Mouse (Mus musculus) frontal cortex, adult (tissue): ENCODE results near the gene Irf4.

Source experiments
- ATAC-seq: cut with Nextera tagmentation; 2 replicates; pipeline ENCODE4 v1.9.2; 2017; ENCODE audit warnings: mild to moderate bottlenecking, moderate library complexity, mixed read lengths; ENCODE audit not compliant: low TSS enrichment

The Irf4 gene

DNA sequence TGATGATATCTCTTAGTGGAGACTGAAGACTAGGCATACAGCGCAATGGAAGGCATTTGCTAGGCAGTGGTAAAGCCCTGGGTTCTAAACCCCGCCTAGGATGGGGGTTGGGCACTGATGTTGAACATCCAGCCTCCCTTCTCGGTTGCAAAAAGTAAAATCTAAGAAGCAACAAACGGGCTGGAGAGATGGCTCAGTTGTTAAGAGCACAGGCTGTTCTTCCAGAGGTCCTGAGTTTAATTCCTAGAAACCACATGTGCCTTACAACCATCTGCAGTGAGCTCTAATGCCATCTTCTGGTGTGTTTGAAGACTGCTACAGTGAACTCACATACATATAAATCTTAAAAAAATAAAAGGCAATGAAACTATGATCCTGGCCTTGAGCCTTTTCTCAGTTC lies 13.2 kb downstream of the Irf4 start:
- no peak for ATAC-seq

DNA sequence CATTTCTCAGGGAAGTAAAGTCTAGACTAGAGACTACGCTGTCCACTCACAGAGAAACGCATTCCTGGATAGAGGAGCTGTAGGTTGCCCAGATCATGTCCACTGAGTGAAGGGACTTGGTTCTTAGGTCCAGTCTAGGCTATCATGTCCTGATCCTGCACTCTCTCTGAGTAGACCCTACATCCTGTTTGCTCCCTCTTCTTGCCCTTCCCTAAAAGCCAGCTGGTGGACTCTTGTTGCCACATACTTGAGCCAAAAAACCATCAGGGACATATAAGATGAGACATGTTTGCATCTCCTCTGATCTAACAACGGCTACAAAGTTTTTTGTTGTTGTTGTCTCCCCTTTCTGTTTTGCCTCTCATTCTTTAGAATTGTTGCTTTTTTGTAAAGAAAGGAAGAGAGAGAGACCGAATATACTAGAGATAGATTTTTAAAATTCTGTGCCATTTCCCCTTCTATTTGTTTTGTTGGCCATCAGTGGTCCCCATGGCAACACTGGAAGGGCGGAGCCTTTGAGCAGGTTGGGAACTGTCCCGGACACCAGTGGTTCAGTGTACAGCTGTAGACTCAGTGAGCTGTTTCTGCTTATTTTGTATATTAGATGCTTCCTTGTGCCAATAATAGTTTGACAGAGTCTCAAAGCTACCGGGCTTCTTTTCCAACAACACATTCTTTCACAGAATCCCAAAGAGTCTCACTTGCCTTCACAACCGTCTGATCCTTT lies 15.2 kb downstream of the Irf4 start:
- no peak for ATAC-seq

DNA sequence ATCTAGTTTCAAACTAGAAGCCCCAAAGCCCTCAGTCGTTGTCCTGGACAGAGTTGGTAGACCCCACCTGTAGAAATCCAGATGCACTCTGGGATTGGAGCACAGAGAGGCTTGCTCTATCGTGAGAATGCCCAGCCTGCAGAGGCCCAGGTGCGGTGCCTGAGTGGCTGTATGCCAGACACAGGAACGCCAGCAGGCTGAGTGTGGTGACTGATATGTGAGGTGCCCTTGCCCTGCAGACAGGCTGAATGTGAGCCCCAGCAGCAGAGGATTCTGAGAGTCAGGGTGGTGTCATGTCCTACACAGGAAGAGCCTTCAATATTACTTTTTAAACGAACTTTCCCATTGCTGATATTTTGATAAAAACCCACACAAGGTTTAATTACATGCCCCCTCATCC lies 16.9 kb downstream of the Irf4 start:
- no peak for ATAC-seq

DNA sequence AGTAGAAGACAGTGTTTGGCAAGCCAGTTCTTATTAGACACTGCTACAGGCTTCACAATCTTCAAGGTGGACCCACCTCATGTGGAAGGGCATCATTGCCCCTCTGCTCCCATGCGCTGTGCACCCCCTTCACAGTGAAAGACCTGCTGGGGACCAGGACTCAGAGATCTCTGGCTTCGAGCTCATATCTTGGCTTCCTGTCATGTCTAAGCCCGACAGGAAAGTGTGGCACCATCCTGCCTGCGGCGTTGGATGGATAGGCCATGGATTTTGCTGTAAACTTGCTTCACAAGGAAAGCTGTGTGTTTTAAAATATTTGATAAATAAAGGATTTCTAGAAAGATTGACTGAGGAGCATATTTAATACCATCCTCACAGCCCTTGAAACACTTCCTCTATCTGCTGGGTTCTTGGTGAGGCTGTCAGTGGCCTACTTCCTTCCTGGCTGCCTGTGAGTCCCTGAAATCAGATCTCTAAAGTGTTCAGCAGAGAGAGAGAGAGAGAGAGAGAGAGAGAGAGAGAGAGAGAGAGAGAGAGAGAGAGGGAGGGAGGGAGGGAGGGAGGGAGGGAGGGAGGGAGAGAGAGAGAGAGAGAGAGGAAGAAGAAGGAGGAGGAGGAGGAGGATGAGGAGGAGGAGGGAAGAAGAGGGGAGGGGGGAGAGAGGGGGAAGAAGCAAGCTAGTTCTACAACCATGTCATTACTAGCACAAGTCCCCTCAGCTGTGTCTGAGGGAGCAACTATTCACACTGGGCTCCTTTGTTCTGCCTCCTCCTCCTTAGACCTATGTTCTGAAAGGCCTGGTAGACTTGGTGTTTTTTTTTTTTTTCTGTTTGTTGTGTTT lies 17.8 kb downstream of the Irf4 start:
- no peak for ATAC-seq

DNA sequence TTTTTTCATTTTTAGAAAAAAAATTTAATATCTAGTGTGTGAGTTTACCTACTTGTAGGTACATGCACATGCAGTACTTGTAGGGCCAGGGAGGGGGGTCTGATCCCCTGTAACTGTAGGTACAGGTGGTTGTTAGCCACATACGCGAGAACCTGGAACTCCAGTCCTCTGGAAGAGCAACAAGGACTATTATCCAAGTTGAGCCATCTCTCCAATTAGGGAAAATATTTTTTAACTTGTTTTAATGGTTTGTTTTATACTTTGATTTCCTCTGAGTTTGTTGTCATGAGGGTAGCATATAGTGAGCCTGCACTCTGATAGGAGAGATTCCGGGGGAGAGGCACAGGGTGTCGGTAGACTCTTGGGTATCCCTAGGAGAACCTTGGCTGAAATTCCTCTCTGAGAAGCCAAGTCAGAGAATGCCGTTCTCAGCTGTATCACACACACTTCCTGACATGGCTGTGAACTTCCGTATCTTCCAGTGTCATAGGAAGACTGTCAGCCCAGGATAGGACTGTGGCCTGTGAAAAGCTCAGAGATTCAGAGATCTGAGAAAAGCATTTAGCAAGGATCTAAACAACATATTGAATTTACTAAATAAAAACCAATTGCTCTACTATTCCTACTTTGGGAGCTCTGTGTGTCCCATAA lies 18.6 kb downstream of the Irf4 start:
- no peak for ATAC-seq

DNA sequence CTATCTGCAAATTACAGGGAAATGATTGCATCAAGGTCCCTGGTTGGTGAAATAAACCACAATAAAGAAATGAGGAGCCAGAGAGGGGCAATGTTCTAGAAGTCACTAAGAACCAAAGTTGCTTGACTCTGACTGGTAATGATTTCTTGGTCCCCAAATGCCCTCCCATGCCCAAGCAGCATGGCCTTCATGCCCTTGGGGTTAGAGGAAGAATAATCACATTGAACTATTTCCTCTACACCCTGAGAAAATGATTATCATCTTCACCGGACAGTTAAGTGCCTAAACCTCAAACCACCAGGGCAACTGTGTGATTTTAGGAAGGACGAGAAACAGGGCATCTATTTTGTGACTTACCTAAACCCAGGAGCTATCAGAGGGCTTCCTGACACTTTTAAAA lies 27.0 kb downstream of the Irf4 start:
- no peak for ATAC-seq

DNA sequence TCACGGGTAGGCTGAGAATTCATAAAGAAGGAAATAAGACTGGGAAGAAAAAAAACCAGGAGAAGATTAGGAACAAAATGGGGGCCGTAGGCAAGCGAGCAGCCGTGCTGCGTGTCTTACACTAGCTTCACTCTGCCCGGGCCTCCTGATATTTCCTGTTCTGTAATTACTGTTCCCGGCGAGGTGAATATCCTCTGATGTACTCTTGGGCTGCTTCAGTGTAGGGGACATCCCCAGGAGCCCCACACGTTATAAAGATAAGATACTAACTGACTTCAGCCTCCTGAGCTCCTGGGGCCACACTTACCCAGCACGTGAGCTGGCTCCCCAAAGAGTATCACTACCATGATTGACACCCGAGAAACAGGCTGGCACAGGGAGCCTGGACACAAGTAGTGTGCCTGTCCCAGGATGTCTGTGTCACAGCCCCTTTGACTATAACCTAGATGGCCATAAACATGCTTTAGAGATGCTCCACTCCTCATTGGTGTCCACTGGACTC lies 28.7 kb downstream of the Irf4 start:
- no peak for ATAC-seq

DNA sequence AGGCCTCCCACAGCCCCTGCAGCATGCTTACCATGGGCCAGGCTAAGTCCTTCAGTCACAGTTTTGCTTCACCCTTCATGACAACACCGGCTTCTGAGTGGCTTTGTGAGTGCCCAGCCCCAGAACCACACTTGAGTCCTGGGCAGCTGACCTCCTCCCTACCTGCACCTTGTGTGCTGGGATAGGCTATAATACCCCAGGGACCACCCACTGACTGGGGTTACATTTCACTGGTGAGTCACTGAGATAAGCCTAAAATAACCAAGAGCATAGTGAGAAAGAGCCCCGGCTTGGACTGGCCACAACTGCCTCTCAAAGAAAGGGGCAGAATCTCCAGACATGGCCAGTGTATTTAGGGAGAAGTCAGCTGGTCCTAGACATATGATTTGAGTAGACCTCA lies 32.9 kb downstream of the Irf4 start:
- ATAC-seq = no peak

DNA sequence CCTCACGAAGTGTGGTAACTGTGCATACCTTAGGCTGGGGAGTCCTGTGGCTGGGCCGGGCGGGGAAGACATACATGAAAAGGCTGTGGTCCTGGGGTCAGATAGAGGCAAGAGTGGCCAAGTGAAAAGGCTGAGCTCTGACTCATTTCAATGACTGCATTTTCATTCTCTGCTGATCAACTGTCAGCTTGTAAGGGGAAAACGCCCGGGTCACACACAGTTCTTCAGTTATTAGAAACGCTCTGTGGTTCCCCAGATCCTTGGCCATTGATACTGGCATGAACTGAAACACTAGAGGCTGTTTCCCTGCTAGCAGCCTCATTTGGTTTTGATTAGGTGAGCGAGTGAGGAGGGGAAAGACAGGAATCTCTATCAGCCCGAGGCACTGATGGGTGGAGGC lies 33.4 kb downstream of the Irf4 start:
- no peak for ATAC-seq

DNA sequence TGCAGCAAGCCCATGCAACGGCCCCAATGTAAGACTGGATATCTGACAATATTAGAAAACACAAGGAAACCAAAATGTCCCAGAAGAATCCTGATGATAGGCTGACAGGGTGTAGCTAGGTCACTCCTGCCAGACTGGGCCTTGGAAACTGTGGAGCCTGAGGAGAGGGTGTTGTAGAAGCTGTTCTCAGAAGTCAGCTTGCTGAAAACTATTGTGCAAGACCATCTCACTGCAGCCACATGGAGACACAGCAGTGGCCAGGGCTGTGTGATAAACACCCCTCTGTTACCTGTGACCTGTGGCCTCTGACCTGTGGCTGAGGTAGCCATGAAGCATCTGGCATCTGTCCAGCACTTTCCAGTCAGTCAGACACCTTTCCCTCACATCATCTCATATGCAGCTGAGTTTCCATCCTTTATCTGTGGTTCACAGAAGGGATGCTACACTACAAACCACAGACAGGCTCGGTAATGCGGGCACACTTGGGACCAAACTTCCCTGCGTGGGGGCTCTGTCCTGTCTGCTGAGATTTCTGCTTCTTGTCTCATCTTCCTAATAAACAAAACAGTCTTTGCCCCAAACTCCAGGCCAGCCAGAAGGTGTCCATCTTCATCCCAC lies 36.5 kb downstream of the Irf4 start:
- no peak for ATAC-seq

DNA sequence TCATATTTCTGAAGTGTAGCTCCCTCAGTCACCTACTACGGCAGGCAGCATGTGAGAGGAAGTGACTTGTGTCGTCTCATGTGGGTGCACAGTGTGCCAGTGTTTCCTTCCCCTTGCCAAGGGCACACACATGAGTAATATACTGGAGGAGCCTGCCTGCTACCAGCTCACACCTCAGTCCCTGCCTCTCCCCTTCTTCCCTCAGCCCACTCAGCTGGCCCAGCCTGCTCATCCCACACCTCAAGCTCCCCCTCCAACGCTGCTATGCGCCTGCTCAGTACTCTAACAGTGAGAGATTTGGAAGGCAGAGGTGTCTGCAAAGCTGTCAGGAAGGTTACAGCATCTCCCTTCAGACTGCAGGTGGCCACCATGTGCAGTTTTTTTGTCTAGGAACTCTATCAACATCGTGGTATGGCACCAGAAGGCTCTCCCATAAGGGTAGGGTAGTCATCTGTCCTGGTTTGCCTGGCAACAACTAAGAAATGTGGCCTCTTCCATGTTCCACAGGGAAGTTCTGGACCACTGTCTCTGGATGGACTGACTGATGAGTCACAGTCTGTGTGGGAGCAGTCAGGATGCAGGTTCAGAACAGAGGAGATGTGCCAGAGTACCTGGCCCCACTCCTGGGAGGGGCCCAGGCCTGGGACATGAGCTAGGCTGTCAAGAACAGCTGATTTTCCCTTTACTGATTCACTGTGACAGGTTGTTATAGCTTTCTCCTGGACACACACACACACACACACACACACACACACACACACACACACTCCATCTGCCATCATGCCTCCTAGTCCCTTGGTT lies 37.4 kb downstream of the Irf4 start:
- ATAC-seq = peak; percentile 88

DNA sequence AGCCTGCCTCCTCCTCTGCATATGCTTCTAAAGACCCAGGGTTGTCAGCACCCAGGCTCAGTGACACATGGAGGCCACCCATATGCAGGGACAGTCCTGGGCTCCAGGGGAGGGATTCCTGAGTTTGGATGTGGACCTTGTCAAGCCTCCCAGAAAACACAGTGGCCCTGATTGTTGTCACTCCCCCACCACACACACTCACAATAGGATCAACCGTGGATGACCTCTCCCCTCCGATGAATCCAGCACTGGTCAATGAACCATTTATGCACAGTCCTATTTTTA lies 38.0 kb downstream of the Irf4 start:
- no peak; the same call in 1 of the 2 replicates for ATAC-seq

DNA sequence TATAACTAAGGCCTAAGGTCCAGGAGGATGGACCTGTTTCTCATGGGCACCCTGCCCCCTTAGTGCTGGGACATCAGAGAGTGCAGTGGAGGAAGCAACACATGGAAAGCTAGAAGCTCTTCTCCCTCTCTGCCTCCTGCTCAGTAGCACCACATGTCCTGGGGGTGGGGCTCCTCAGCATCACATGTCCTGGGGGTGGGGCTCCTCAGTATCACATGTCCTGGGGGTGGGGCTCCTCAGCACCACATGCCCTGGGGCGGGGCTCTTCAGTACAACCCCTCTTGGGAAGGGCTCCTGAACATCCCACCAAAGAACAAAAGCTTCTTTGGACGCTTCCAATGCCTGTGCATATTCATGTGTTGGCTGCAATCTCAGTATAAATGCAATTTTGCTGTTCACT lies 38.5 kb downstream of the Irf4 start:
- no peak for ATAC-seq

DNA sequence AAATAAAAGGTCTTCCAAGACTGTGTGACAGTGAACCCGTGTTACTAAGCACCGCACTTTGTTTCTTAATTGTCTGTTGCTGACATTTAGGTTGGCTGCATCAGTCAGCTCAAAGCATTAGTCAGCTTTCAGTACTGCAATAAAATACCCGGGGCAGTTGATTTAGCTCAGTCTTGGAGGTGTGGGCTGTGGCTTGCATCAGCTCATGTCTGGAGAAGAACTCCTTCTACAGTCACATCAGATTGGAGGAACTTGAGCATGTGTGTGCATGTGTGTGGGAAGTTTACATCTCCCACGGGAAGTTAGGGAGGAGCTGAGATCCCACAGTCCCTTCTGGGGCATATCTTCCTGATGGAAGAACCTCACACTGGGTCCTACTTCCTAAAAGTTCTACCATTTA lies 38.9 kb downstream of the Irf4 start:
- ATAC-seq = no peak

DNA sequence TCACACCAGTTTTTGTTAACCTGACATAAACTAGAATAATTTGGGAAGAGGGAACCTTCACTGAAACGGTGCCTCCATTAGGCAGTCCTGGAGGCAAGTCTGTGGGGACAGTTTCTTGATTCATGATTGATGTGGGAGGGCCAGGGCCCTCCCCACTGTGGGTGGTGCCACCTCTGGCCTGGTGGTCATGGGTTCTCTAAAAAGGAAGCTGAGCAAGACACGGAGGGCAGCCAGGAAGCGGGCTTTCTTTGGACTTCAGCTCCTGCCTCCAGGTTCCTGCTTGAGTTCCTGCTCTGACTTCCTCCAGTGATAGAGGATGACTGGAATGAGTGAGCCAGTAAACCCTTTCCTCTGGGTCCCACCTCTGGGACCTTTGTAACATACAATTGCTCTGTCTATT lies 39.4 kb downstream of the Irf4 start:
- no peak for ATAC-seq

DNA sequence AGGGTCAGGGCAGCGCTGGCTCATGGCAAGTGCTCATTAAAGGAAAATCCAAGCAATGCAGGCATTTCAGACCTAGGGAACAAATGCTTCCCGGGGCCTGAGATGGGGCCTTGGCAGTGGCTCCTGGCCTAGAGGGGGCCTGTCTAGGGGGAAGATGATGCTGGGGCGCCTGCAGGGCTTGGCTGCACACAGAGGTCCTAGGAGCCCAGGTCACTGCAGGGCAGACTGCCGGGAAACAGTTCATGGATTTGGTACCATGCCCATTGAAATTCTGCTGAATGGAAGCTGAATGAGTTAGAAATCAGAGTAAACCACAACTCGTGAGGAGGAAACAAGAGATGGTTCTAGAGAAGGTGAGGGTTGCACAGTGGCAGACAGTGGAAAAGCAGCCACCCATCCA lies 41.0 kb downstream of the Irf4 start:
- no peak for ATAC-seq

DNA sequence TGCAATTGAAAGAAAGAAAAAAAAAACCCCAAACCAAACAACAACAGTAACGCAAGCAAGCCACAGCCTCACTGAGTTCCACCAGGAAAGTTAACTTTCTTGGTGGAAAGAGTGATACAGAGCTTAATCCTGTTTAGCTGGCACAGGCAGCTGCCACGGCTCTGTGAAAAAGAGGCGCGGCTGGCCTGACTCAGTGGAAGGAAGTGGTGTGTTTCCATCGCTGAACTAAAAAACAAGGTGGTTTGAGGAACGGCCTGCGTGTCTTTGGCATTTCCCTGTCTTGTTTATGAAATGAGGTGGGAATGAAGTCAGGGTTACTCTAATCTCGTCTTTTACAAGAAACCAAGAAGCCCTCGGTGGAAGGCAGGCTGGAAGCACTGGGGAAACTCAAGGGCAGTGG lies 43.3 kb downstream of the Irf4 start:
- no peak for ATAC-seq

DNA sequence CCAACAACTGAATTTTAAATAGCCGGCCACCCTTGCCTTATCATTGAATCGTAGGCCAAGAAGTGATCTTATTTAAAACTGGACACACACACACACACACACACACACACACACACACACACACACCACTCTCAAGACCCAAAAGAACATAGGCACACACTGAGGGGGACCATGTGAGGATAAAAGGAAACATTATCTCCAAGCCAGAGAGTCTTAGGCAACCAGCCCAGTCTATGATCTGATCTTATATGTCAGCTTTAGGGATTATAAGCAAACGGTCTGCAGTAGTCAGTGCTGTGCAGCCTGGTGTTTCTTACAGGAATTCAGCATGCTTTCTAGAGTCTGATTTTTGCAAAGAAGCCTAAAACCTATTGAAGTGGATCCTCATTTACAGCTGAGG lies 43.7 kb downstream of the Irf4 start:
- ATAC-seq = no peak

DNA sequence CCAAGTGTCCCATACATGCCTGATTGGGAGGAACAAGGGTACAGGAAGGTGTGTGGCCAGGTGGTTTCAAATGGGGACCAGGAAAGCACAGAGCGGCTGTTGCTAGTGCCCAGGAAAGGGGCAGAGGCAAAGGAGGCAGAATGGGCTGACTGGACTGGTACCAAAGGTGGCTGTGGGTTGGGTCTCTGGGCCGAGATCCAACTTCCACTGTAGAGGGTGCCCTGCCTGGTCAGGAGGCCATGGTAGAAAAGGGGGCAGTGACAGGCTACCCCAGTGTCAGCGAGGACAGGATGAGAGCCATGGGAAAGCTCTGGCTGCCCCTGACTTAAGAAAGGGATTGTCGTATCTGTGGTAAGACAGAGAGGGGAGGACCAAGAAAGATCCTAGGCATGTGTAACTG lies 44.2 kb downstream of the Irf4 start:
- no peak for ATAC-seq

DNA sequence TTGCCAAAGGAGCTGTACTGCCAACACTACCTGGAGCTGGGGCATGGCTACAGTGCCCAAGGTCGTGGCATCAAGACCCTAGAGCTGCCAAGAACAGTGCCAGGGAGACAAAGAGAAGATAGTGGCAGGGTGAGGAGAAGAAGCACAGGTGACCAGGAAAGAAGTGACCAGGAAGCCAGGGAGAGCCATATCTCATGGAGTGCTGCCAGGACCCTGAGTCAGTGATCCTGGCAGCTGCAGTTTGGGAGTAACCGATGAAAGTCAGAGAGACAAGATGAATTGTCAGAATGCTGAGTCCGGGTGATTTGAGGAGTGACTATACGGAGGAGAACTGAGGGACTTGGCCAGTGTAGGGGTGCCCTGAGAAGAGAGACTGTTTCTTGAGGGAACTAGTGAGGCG lies 44.6 kb downstream of the Irf4 start:
- ATAC-seq = no peak

DNA sequence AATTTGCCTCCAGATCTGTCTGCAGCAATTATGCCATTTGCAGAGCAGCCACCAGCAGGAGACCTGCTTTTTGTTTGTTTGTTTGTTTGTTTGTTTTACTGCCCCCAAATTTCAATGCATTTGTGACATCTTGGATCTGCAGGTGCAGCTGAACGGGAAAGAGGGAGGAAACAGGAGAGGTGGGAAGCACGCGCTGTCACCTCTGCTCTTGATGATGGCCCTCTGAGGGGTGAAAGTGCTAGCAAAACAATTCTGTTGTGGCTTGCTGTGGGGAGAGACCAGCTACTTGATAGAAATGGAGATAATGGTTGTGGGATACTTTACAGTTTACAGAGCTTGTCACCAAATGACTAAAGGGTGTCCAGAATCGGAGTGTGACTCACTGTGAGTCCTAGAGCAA lies 46.9 kb downstream of the Irf4 start:
- no peak for ATAC-seq

DNA sequence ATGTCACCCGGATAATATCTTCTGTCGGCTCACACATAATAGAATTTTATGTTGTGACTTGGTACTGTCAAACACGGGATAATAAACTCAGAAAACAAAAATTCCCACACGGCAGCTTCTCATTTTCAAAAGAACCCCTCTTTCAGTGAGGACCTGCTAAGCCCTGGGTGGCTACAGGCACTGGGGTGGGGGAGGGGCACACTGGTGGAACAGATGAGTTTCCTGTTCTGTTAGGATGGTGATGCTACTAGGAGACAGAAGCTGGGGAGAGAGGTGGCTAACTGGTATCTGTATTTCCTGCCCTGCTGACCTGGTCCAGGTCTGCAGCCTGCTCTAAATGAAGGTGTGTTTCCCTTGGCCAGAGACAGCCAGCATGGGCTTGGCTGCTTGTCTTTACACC lies 52.9 kb downstream of the Irf4 start:
- ATAC-seq = no peak
